Mouse (Mus musculus) lung, adult 2 months (tissue): ENCODE measurements around the gene Inpp5k.

Experiments
- CTCF ChIP-seq: fragments of 200-500 bp; IDR thresholded peaks from 2 replicates; pipeline ENCODE4 v1.5.1; 2011; ENCODE audit warnings: mild to moderate bottlenecking, low read length, control low read depth; ENCODE audit not compliant: insufficient read depth
- POLR2A ChIP-seq: fragments of 200-500 bp; IDR thresholded peaks from 2 replicates; pipeline ENCODE4 v1.6.1; 2011; ENCODE audit warnings: low read depth, mild to moderate bottlenecking, control low read depth, low read length, borderline replicate concordance; ENCODE audit errors: extremely low read depth

- TF ChIP-seq POLR2A (peak; percentile 97), CTCF (no peak)
These were observed at the start of gene Inpp5k for GRCm38 (mm10) chr11:75630645-75631229.
